Mouse (Mus musculus) midbrain, postnatal 0 days (tissue): ENCODE measurements around the gene Kcnj11. TPM values are rescaled to one million over a fixed set of nuclear protein-coding genes. Genes with fewer than 3 reads are reported as not detected.

Experiments
- ATAC-seq: fragments of 200-750 bp; cut with Nextera tagmentation; 2 replicates; pipeline ENCODE4 v1.8.0; 2017; ENCODE audit warnings: moderate number of reproducible peaks, mild to moderate bottlenecking, moderate TSS enrichment, moderate library complexity; ENCODE audit not compliant: low FRiP score
- DNase-seq: peaks from one replicate; pipeline ENCODE4 v3.0.0-alpha.2; 2015; ENCODE audit warnings: low spot score
- H3K27ac ChIP-seq: fragments of 300-500 bp; sonication (generic); 2 replicates; pipeline ENCODE4 v1.5.1; 2014; ENCODE audit warnings: low read depth, mild to moderate bottlenecking, low read length, mixed read lengths
- H3K27me3 ChIP-seq: fragments of 300-500 bp; sonication (generic); 2 replicates; pipeline ENCODE4 v1.6.1; 2014; ENCODE audit warnings: low read length, control low read depth, mixed read lengths; ENCODE audit not compliant: insufficient read depth
- H3K36me3 ChIP-seq: fragments of 300-500 bp; sonication (generic); 2 replicates; pipeline ENCODE4 v1.6.1; 2014; ENCODE audit warnings: low read length, control low read depth, mixed read lengths; ENCODE audit not compliant: insufficient read depth
- H3K4me1 ChIP-seq: fragments of 300-500 bp; sonication (generic); 2 replicates; pipeline ENCODE4 v1.6.1; 2014; ENCODE audit warnings: mild to moderate bottlenecking, control low read depth, antibody characterized with exemption, low read length, mixed read lengths; ENCODE audit not compliant: insufficient read depth
- H3K4me2 ChIP-seq: fragments of 300-500 bp; sonication (generic); 2 replicates; pipeline ENCODE4 v1.6.1; 2014; ENCODE audit warnings: low read depth, mild to moderate bottlenecking, low read length, mixed read lengths; ENCODE audit not compliant: poor library complexity, severe bottlenecking
- H3K4me3 ChIP-seq: fragments of 300-500 bp; sonication (generic); 2 replicates; pipeline ENCODE4 v1.5.1; 2014; ENCODE audit warnings: low read depth, mild to moderate bottlenecking, low read length, moderate library complexity
- H3K9ac ChIP-seq: fragments of 300-500 bp; sonication (generic); replicated peaks from 2 replicates; pipeline ENCODE4 v1.6.1; 2014; ENCODE audit warnings: mild to moderate bottlenecking, low read length, moderate library complexity, mixed read lengths; ENCODE audit not compliant: poor library complexity, severe bottlenecking
- H3K9me3 ChIP-seq: fragments of 300-500 bp; sonication (generic); 2 replicates; pipeline ENCODE4 v1.6.1; 2016; ENCODE audit warnings: low read length, control low read depth
- CTCF ChIP-seq: IDR thresholded peaks from 2 replicates; pipeline ENCODE4 v1.5.1; 2016; ENCODE audit warnings: antibody characterized with exemption, mild to moderate bottlenecking
- WGBS: fragments of 180-500 bp; shearing (Covaris S2); extraction: QIAGEN DNeasy Blood & Tissue Kit; methylation state at CpG from one replicate; pipeline ENCODE4 v1.1.7; 2014; 5-methylcytosine and 5-hydroxymethylcytosine counted together
- polyA plus RNA-seq: library from polyadenylated mRNA; unstranded; fragments of >200 nt; fragmentation: Nextera tagmentation; extraction: Ambion mirVana; gene quantifications from 2 replicates; pipeline ENCODE4 v1.2.1, GENCODE M21; 2015
- total RNA-seq: library from RNA; depleted of rRNA; stranded (reverse); fragments of >200 nt; gene quantifications from 2 replicates; pipeline ENCODE4 v1.2.3, GENCODE M21; 2014; rRNA removed

Kcnj11 gene
- 14.4 and 26.2 TPM in 2 replicates for total RNA-seq
- 2.7 and 2.9 TPM in 2 replicates for polyA plus RNA-seq

GRCm38 (mm10) chr7:46100563-46100962, at the start of gene Kcnj11:
TSS of gene Kcnj11 (minus strand) at chr7:46100764.
- no peak within 1 kb of the TSS for H3K27ac ChIP-seq
- no peaks in the 10 kb centered on the region; the same call in 1 of the 2 replicates for H3K4me1 ChIP-seq
- WGBS: 0% methylated on average over 28 of the region's 34 CpGs
- peak; percentile 92 for TF ChIP-seq CTCF
- peak within 1 kb of the TSS; percentile 75 for H3K4me2 ChIP-seq
- H3K9ac ChIP-seq: peak within 1 kb of the TSS; percentile 79
- H3K4me3 ChIP-seq: peak within 1 kb of the TSS; percentile 66
- no peaks in the 10 kb centered on the region for H3K9me3 ChIP-seq
- H3K36me3 ChIP-seq: peaks cover 3% of the 10 kb centered on the region; the same call in 1 of the 2 replicates
- peak; percentile 94 for DNase-seq
- H3K27me3 ChIP-seq: no peaks in the 10 kb centered on the region
- ATAC-seq: peak; percentile 76

GRCm38 (mm10) chr7:46147417-46147816, 46.9 kb upstream of the Kcnj11 start:
- 91% methylated on average over 7 of the region's 7 CpGs for WGBS
- no peak for TF ChIP-seq CTCF
- Histone ChIP-seq H3K9me3 (no peaks in the 10 kb centered on the region), H3K36me3 (no peaks in the 10 kb centered on the region), H3K27me3 (no peaks in the 10 kb centered on the region), H3K4me2 (no peak overlapping the region), H3K9ac (no peak overlapping the region), H3K4me3 (no peak overlapping the region), H3K4me1 (no peaks in the 10 kb centered on the region; the same call in 1 of the 2 replicates), H3K27ac (0 out of 2 replicates have a peak overlapping the region, but pooled peaks have one; percentile 27)
- ATAC-seq: no peak
- no peak for DNase-seq

DNA sequence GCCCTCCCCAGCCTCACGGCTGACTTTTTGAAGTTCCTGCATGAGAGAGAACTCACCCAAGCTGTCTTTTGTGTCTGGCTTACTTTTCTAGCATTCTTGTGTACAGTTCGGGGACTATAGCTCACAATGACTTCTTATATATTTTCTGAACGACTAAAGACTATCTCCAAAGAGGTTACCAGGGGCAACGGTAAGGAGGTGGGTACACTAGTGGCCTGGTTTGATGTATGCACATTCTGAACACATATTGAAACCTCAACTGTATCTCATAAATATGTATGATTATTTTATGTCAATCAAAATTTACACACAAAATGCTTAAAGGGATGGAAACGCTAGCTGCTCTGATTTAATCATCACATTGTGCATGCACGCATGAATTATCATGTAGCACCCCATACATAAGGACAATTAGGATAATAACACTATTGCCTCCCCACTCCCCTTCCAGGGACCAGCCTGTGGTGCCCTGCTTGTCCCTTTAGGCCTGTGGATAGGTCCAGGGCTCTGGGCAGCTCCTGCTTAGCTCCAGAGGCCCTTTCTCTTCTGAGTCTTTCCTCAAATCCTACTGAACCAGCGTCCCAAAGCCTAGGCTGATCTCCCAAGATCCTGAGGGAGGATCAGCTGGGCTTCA, 46.2 kb upstream of the Kcnj11 start:
- H3K4me3 ChIP-seq: no peak overlapping the region
- no peaks in the 10 kb centered on the region for H3K36me3 ChIP-seq
- no peak overlapping the region for H3K9ac ChIP-seq
- no peaks in the 10 kb centered on the region; the same call in 1 of the 2 replicates for H3K4me1 ChIP-seq
- no peak for TF ChIP-seq CTCF
- H3K9me3 ChIP-seq: no peaks in the 10 kb centered on the region
- 0 out of 2 replicates have a peak overlapping the region, but pooled peaks have one; percentile 27 for H3K27ac ChIP-seq
- no peaks in the 10 kb centered on the region for H3K27me3 ChIP-seq
- 0 out of 2 replicates have a peak, but pooled peaks have one; percentile 47 for ATAC-seq
- no peak for DNase-seq
- H3K4me2 ChIP-seq: no peak overlapping the region
- WGBS: 50% methylated on average over 7 of the region's 7 CpGs

DNA sequence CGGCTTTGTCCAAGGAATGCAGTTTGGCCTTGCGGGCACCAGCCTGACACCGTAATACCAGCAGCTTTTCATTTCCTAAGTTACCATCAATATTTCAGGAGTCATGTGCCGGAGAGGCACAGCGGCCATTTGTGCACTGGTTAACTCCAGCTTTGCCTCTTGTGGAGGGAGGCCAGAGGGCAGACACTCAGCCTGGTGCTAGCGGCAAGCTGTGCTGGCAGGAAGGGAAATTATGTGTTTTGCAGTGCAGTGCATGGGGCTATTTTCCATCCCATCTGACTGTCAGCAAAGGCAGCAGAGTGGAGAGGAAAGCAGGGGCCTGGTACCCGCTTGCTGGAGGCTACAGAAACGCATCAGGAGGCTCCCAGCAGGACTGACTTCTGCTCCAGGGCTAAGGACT, 43.5 kb upstream of the Kcnj11 start:
- H3K4me2 ChIP-seq: no peak overlapping the region
- DNase-seq: no peak
- no peak for TF ChIP-seq CTCF
- H3K4me1 ChIP-seq: no peaks in the 10 kb centered on the region; the same call in 1 of the 2 replicates
- no peaks in the 10 kb centered on the region for H3K27me3 ChIP-seq
- 62% methylated on average over 8 of the region's 8 CpGs for whole genome bisulfite sequencing
- no peak overlapping the region for H3K4me3 ChIP-seq
- ATAC-seq: no peak
- H3K9me3 ChIP-seq: no peaks in the 10 kb centered on the region
- no peaks in the 10 kb centered on the region for H3K36me3 ChIP-seq
- H3K9ac ChIP-seq: no peak overlapping the region
- H3K27ac ChIP-seq: no peak overlapping the region

GRCm38 (mm10) chr7:46138329-46138930, 37.9 kb upstream of the Kcnj11 start:
- 41% methylated on average over 7 of the region's 7 CpGs for WGBS
- no peak overlapping the region for H3K4me3 ChIP-seq
- no peak overlapping the region for H3K27ac ChIP-seq
- H3K36me3 ChIP-seq: no peaks in the 10 kb centered on the region
- H3K4me2 ChIP-seq: no peak overlapping the region
- no peak overlapping the region for H3K9ac ChIP-seq
- H3K27me3 ChIP-seq: no peaks in the 10 kb centered on the region
- H3K4me1 ChIP-seq: peaks cover 4% of the 10 kb centered on the region; the same call in 1 of the 2 replicates
- TF ChIP-seq CTCF: no peak
- DNase-seq: no peak
- H3K9me3 ChIP-seq: no peaks in the 10 kb centered on the region
- ATAC-seq: no peak

DNA sequence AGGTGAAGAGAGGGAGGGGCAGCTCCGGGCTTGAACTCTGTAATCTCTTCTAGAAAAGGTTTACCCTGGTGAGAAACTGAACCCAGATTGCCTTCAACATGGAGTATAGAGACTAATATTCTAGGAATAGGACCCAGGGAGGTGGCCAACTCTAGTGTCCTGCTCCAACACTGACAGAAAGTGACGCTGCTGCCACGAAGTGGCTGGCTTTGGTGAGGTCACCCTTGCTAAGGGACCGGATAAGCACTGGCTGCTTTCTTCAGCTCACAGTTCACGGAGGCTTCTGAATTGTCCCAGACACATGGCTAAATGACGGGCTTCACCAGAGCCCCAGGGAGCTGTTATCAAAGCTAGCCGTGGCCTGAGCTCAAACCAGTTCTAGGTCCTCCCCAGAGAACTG, 33.3 kb upstream of the Kcnj11 start:
- H3K9me3 ChIP-seq: no peaks in the 10 kb centered on the region
- H3K4me3 ChIP-seq: no peak overlapping the region
- H3K4me1 ChIP-seq: peaks cover 11% of the 10 kb centered on the region; the same call in 1 of the 2 replicates
- H3K9ac ChIP-seq: no peak overlapping the region
- DNase-seq (no peak), ATAC-seq (no peak)
- H3K36me3 ChIP-seq: no peaks in the 10 kb centered on the region
- H3K27me3 ChIP-seq: no peaks in the 10 kb centered on the region
- H3K27ac ChIP-seq: no peak overlapping the region
- 35% methylated on average over 7 of the region's 7 CpGs for WGBS
- no peak for TF ChIP-seq CTCF
- H3K4me2 ChIP-seq: no peak overlapping the region
